Mouse (Mus musculus) stomach, postnatal 0 days (tissue): ENCODE data around the gene Wfdc16. TPM values are rescaled to one million over a fixed set of nuclear protein-coding genes. Genes with fewer than 3 reads are reported as not detected.
A peak's percentile ranks its signal among the peaks of the same experiment; 100 is the strongest.

ENCODE experiments used
- ATAC-seq: fragments of 200-750 bp; cut with Nextera tagmentation; 2 replicates; pipeline ENCODE4 v1.8.0; 2017; ENCODE audit not compliant: low FRiP score, low TSS enrichment
- DNase-seq: peaks from one replicate; pipeline ENCODE4 v3.0.0-alpha.2; 2016; ENCODE audit warnings: low spot score
- H3K27ac ChIP-seq: fragments of 300-500 bp; sonication (generic); replicated peaks from 2 replicates; pipeline ENCODE4 v1.5.1; 2014; ENCODE audit warnings: mild to moderate bottlenecking, control low read depth
- H3K27me3 ChIP-seq: fragments of 300-500 bp; sonication (generic); 2 replicates; pipeline ENCODE4 v1.6.1; 2014; ENCODE audit warnings: low read length; ENCODE audit not compliant: control insufficient read depth, insufficient read depth
- H3K36me3 ChIP-seq: fragments of 300-500 bp; sonication (generic); 2 replicates; pipeline ENCODE4 v1.6.1; 2014; ENCODE audit warnings: low read length, mixed read lengths; ENCODE audit not compliant: control insufficient read depth, insufficient read depth
- H3K4me1 ChIP-seq: fragments of 300-500 bp; sonication (generic); replicated peaks from 2 replicates; pipeline ENCODE4 v1.6.1; 2014; ENCODE audit warnings: antibody characterized with exemption; ENCODE audit not compliant: control insufficient read depth, insufficient read depth
- H3K4me2 ChIP-seq: fragments of 300-500 bp; sonication (generic); replicated peaks from 2 replicates; pipeline ENCODE4 v1.6.1; 2014; ENCODE audit warnings: low read depth, mild to moderate bottlenecking, control low read depth, moderate library complexity
- H3K4me3 ChIP-seq: fragments of 300-500 bp; sonication (generic); 2 replicates; pipeline ENCODE4 v1.5.1; 2014; ENCODE audit warnings: low read depth, low read length, control low read depth
- H3K9ac ChIP-seq: fragments of 300-500 bp; sonication (generic); 2 replicates; pipeline ENCODE4 v1.6.1; 2014; ENCODE audit warnings: mild to moderate bottlenecking, low read length, control low read depth, mixed read lengths
- H3K9me3 ChIP-seq: fragments of 300-500 bp; sonication (generic); 2 replicates; pipeline ENCODE4 v1.6.1; 2016; ENCODE audit warnings: low read length; ENCODE audit not compliant: control insufficient read depth
- CTCF ChIP-seq: IDR thresholded peaks from 2 replicates; pipeline ENCODE4 v1.5.1; 2016; ENCODE audit warnings: antibody characterized with exemption, low read depth, mild to moderate bottlenecking, moderate library complexity
- EP300 ChIP-seq: optimal IDR thresholded peaks from 2 replicates; pipeline ENCODE3; 2016; ENCODE audit warnings: antibody characterized with exemption
- WGBS: fragments of 180-500 bp; shearing (Covaris S2); extraction: QIAGEN DNeasy Blood & Tissue Kit; methylation state at CpG from one replicate; pipeline ENCODE4 v1.1.7; 2014; 5-methylcytosine and 5-hydroxymethylcytosine counted together
- polyA plus RNA-seq: library from polyadenylated mRNA; unstranded; fragments of >200 nt; fragmentation: Nextera tagmentation; extraction: Ambion mirVana; gene quantifications from 2 replicates; pipeline ENCODE4 v1.2.1, GENCODE M21; 2015

The Wfdc16 gene
- polyA plus RNA-seq, 1 experiment from 2014 or later = not detected

- ATAC-seq (no peak), DNase-seq (peak; percentile 60)
- WGBS = 13% methylated on average over 11 of the region's 11 CpGs
- Histone ChIP-seq H3K27ac (no peak within 1 kb of the TSS), H3K27me3 (no peaks in the 10 kb centered on the region), H3K4me2 (no peak within 1 kb of the TSS), H3K4me3 (no peak within 1 kb of the TSS), H3K9me3 (no peaks in the 10 kb centered on the region), H3K9ac (no peak within 1 kb of the TSS), H3K4me1 (no peaks in the 10 kb centered on the region), H3K36me3 (no peaks in the 10 kb centered on the region)
- TF ChIP-seq EP300 (no peak), CTCF (peak; percentile 88)
Measured at GRCm38 (mm10) chr2:164655858-164656257, 17.3 kb upstream of the Wfdc16 start, which contains the start of gene Wfdc10. Gene Wfdc10 (plus strand): TSS chr2:164656046.

- no peak overlapping the region for H3K4me3 ChIP-seq
- no peak overlapping the region for H3K27ac ChIP-seq
- ATAC-seq (no peak), DNase-seq (no peak)
- no peaks in the 10 kb centered on the region for H3K36me3 ChIP-seq
- H3K4me1 ChIP-seq = no peaks in the 10 kb centered on the region
- H3K27me3 ChIP-seq = no peaks in the 10 kb centered on the region
- H3K9ac ChIP-seq = no peak overlapping the region
- no peaks in the 10 kb centered on the region for H3K9me3 ChIP-seq
- 70% methylated on average over 13 of the region's 13 CpGs for WGBS
- TF ChIP-seq CTCF (no peak), EP300 (no peak)
- no peak overlapping the region for H3K4me2 ChIP-seq
Measured at GRCm38 (mm10) chr2:164641881-164642673, 3.5 kb upstream of the Wfdc16 start.

- H3K9me3 ChIP-seq = no peaks in the 10 kb centered on the region
- no peak overlapping the region for H3K4me3 ChIP-seq
- DNase-seq = no peak
- no peaks in the 10 kb centered on the region for H3K36me3 ChIP-seq
- no peak overlapping the region for H3K9ac ChIP-seq
- TF ChIP-seq EP300 (no peak), CTCF (no peak)
- no peak overlapping the region for H3K4me2 ChIP-seq
- H3K4me1 ChIP-seq = no peaks in the 10 kb centered on the region
- no peaks in the 10 kb centered on the region for H3K27me3 ChIP-seq
- WGBS = 67% methylated on average over 7 of the region's 7 CpGs
- ATAC-seq = no peak
- H3K27ac ChIP-seq = no peak overlapping the region
Measured at GRCm38 (mm10) chr2:164641129-164641528, 2.5 kb upstream of the Wfdc16 start.

- no peak overlapping the region for H3K4me2 ChIP-seq
- DNase-seq (no peak), ATAC-seq (no peak)
- no peak overlapping the region for H3K4me3 ChIP-seq
- H3K36me3 ChIP-seq = no peaks in the 10 kb centered on the region
- no peak overlapping the region for H3K9ac ChIP-seq
- TF ChIP-seq CTCF (peak; percentile 53), EP300 (no peak)
- no peaks in the 10 kb centered on the region for H3K9me3 ChIP-seq
- WGBS = 75% methylated on average over 9 of the region's 9 CpGs
- H3K27me3 ChIP-seq = no peaks in the 10 kb centered on the region
- no peaks in the 10 kb centered on the region for H3K4me1 ChIP-seq
- H3K27ac ChIP-seq = no peak overlapping the region
Measured at GRCm38 (mm10) chr2:164635266-164635665, 3.3 kb downstream of the Wfdc16 start.

- Histone ChIP-seq H3K9ac (no peak overlapping the region), H3K27ac (no peak overlapping the region), H3K9me3 (no peaks in the 10 kb centered on the region), H3K27me3 (no peaks in the 10 kb centered on the region), H3K4me3 (no peak overlapping the region), H3K36me3 (no peaks in the 10 kb centered on the region), H3K4me2 (no peak overlapping the region), H3K4me1 (no peaks in the 10 kb centered on the region)
- DNase-seq = no peak
- 78% methylated on average over 4 of the region's 4 CpGs for WGBS
- ATAC-seq = no peak
- TF ChIP-seq CTCF (peak; percentile 45), EP300 (no peak)
Measured at GRCm38 (mm10) chr2:164621775-164622174, 16.8 kb downstream of the Wfdc16 start.

- H3K4me1 ChIP-seq = no peaks in the 10 kb centered on the region
Measured at GRCm38 (mm10) chr2:164619050-164619449, 19.5 kb downstream of the Wfdc16 start.

More at GRCm38 (mm10) chr2:164619050-164619449, 19.5 kb downstream of the Wfdc16 start:
- Histone ChIP-seq H3K27me3 (no peaks in the 10 kb centered on the region), H3K9ac (no peak overlapping the region), H3K4me2 (no peak overlapping the region), H3K36me3 (no peaks in the 10 kb centered on the region), H3K4me3 (no peak overlapping the region), H3K27ac (no peak overlapping the region), H3K9me3 (no peaks in the 10 kb centered on the region)
- ATAC-seq (no peak), DNase-seq (no peak)
- TF ChIP-seq EP300 (no peak), CTCF (no peak)
- WGBS = 71% methylated on average over 5 of the region's 5 CpGs
